Mouse (Mus musculus): ENCODE measurements around the gene Tmcc3. TPM values are rescaled to one million over a fixed set of nuclear protein-coding genes. Genes with fewer than 3 reads are reported as not detected.

Gene Tmcc3
- polyA plus RNA-seq, 1 experiment from 2014 or later = 8.6 TPM

DNA sequence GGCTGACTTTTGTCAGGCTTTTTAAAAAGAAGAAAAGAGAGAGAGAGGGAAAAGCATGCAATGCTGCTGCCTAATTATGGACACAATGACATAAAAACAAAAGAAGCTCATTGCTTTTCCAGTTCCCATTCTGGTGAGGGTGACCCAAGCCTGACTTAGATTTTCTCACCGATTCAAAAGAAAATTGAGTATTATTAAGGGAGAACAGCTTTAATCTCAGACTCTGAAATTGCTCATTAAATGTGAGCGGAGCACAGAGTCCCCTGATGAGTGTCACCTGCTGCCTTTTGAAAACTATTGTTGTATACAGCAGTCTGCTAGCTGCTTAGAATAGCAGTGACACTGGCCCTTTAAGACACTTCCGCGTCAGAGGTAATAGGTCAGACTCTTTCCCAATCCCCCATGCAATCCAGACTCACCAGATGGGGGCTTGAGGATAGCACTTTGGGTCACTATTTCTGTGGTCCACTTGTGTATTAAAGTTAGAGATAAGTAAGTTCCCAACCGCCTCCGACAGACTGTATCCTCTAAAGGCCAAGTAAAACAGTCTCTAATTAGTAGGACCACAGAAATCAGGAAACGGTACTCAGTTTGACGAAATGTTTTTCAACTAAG lies 185.2 kb downstream of the Tmcc3 start:
- no peak for ATAC-seq
- Histone ChIP-seq H3K27me3 (replicated peaks) (no peaks in the 10 kb centered on the region), H3K36me3 (no peaks in the 10 kb centered on the region), H3K9me3 (no peaks in the 10 kb centered on the region), H3K9ac (no peak overlapping the region), H3K4me3 (replicated peaks) (no peak overlapping the region), H3K4me1 (replicated peaks) (peaks cover 16% of the 10 kb centered on the region; the same call in 1 of the 2 replicates), H3K4me2 (replicated peaks) (no peak overlapping the region), H3K27ac (no peak overlapping the region)
- 86% methylated on average over 8 of the region's 8 CpGs for WGBS

DNA sequence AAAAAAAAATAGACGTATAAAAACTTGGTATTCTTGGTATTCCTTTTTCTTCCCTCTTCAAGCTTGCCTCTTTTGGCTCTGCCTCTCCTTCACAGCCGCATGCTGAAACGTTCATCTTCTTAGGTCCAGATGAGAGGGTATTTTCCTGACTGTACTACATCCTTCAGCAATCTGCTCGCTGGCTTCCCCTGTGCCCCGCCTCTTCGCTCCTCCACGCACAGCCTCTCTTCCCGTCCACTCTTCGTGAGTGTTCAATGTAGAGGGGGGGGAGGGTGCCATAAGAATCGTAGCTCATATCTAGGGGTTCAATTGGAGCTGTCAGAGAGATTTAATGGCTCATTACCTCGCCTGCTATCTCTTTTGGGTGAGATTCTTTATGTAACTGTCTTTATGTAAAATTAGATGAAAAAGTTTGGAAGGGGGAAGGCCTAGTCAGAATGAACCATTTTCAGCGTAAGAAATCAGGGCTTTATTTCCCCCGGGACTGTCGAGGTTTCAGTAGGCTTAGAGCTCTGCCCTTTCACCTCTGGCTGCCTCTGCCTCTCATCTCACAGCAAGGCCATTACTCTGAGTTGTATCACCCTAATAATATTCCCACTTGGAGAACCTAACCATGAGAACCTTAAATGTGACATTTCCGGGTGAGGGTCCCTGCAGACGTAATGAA lies 188.6 kb downstream of the Tmcc3 start:
- ATAC-seq = 0 out of 2 replicates have a peak, but pooled peaks have one; percentile 39
- H3K27ac ChIP-seq = 0 out of 2 replicates have a peak overlapping the region, but pooled peaks have one; percentile 40
- no peak overlapping the region for H3K4me2 ChIP-seq (replicated peaks)
- H3K27me3 ChIP-seq (replicated peaks) = no peaks in the 10 kb centered on the region
- H3K9me3 ChIP-seq = no peaks in the 10 kb centered on the region
- 36% methylated on average over 16 of the region's 16 CpGs for WGBS
- H3K9ac ChIP-seq = no peak overlapping the region
- H3K4me1 ChIP-seq (replicated peaks) = peaks cover 8% of the 10 kb centered on the region; the same call in 1 of the 2 replicates
- no peaks in the 10 kb centered on the region for H3K36me3 ChIP-seq
- no peak overlapping the region for H3K4me3 ChIP-seq (replicated peaks)

DNA sequence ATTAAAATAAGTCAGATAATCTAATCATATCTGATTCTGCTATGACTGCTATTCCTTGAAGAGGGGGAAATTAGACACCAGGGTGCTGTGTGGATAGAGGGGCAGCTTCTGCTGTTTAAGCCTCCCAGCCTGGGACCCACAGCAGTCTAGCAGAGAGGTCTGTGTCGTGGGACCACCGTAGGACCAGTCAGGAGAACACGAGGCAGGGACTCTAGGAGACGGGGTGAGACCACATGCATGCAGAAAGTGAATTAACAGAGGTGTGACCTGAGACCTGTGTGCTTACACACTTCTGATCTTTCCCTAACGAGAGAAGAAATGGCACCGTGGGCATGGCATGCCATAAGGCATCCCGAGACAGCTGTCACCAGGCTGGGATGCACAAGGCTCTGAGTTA lies 189.1 kb downstream of the Tmcc3 start:
- H3K4me3 ChIP-seq (replicated peaks) = no peak overlapping the region
- WGBS = 86% methylated on average over 7 of the region's 7 CpGs
- H3K27ac ChIP-seq = no peak overlapping the region
- H3K9ac ChIP-seq = no peak overlapping the region
- H3K36me3 ChIP-seq = no peaks in the 10 kb centered on the region
- ATAC-seq = no peak
- no peak overlapping the region for H3K4me2 ChIP-seq (replicated peaks)
- H3K4me1 ChIP-seq (replicated peaks) = peaks cover 8% of the 10 kb centered on the region; the same call in 1 of the 2 replicates
- H3K27me3 ChIP-seq (replicated peaks) = no peaks in the 10 kb centered on the region
- H3K9me3 ChIP-seq = no peaks in the 10 kb centered on the region

DNA sequence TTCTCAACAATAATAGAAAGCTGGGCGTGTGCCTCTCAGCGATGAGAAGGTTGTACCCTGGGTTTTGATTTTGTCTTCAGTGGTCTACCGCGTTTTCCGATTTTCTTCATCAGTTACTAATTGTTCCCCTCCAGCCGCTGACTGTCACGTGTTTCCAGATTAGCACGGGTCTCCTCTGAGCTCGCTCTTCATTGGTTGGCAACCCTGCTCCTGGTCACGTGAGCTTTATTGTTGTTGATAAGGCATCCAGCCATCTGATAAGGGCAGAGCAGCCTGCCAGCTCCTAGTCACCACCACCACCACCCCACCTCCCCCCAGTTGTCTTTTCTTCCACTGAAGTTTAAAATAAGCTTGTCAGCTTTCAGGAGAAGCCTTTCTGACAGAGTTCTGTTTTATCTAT lies 190.0 kb downstream of the Tmcc3 start:
- no peaks in the 10 kb centered on the region for H3K9me3 ChIP-seq
- no peaks in the 10 kb centered on the region for H3K36me3 ChIP-seq
- H3K4me2 ChIP-seq (replicated peaks) = no peak overlapping the region
- H3K27ac ChIP-seq = no peak overlapping the region
- H3K9ac ChIP-seq = no peak overlapping the region
- ATAC-seq = no peak
- H3K27me3 ChIP-seq (replicated peaks) = no peaks in the 10 kb centered on the region
- H3K4me1 ChIP-seq (replicated peaks) = peaks cover 8% of the 10 kb centered on the region; the same call in 1 of the 2 replicates
- 76% methylated on average over 10 of the region's 10 CpGs for WGBS
- no peak overlapping the region for H3K4me3 ChIP-seq (replicated peaks)

DNA sequence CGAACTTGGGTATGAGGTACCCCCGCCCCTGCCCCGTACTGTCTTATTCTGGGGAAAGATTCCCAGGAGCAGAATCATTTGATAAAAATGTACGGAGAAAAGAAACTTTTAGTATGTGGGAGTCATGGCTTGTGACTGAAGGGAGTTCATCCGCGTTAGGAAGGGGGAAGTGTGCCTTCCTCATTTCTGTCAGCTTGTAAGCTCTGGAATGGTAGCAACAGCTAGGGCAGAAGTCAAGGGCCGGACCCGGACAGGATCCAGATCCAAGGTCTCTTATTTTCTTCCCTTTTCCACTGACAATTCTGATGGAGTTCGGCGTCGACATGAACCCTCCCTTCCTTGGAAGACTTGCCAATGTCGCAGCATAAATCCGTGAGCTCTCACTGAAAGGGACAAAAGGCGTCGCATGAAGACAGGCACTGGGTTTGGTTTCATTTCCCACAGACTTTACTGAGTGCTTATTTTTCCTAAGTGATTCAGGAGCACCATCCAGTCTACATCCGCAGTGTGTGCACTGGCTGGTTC lies 193.6 kb downstream of the Tmcc3 start:
- no peak overlapping the region for H3K4me3 ChIP-seq (replicated peaks)
- no peaks in the 10 kb centered on the region for H3K36me3 ChIP-seq
- H3K4me1 ChIP-seq (replicated peaks) = peaks cover 2% of the 10 kb centered on the region; the same call in 1 of the 2 replicates
- no peaks in the 10 kb centered on the region for H3K27me3 ChIP-seq (replicated peaks)
- WGBS = 74% methylated on average over 16 of the region's 16 CpGs
- no peak overlapping the region for H3K4me2 ChIP-seq (replicated peaks)
- no peaks in the 10 kb centered on the region for H3K9me3 ChIP-seq
- no peak overlapping the region for H3K27ac ChIP-seq
- ATAC-seq = no peak
- no peak overlapping the region for H3K9ac ChIP-seq

DNA sequence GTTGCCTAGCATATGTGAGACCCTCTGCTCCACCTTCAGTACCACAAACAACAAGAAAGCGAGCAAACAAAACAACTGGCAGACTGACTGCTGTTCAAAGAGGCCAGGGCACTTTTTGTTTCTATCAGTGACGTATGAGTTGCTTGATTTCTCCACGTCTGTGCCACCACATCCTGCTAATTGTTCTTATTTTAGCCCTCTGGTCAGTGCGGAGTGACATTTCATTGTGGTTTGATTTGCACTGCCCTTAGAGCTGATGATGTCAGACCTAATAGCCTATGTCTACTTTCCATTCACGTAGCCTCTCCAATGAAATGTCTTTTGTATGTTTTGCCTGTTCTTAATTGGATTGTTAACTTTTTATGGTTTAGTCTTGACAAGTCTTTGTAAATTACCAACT lies 197.1 kb downstream of the Tmcc3 start:
- Histone ChIP-seq H3K4me3 (replicated peaks) (no peak overlapping the region), H3K36me3 (no peaks in the 10 kb centered on the region), H3K27ac (no peak overlapping the region), H3K4me1 (replicated peaks) (0 out of 2 replicates have a peak, but pooled peaks cover under 1% of the 10 kb centered on the region), H3K9ac (no peak overlapping the region), H3K9me3 (no peaks in the 10 kb centered on the region), H3K4me2 (replicated peaks) (no peak overlapping the region), H3K27me3 (replicated peaks) (no peaks in the 10 kb centered on the region)
- ATAC-seq = no peak
- WGBS = 71% methylated on average over 5 of the region's 5 CpGs

DNA sequence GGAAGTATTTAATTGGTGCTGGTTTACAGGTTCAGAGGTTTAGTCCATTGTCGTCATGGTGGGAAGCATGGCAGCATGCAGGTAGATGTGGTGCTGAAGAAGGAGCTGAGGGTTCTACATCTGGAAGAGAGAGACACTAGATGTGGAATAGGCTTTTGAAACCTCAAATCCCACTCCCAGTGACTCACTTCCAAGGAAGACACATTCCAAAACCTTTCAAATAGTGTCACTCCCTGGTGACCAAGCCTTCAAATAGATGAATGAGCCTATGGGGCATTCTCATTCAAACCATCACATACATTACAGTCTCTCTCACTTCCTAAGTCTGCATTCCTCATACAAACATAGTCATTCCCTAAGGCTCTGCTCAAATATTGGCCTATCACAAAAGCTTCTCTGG lies 201.0 kb downstream of the Tmcc3 start:
- ATAC-seq = no peak
- no peaks in the 10 kb centered on the region for H3K27me3 ChIP-seq (replicated peaks)
- no peak overlapping the region for H3K4me3 ChIP-seq (replicated peaks)
- H3K36me3 ChIP-seq = no peaks in the 10 kb centered on the region
- WGBS = 100% methylated on average over 1 of the region's 1 CpGs
- H3K27ac ChIP-seq = no peak overlapping the region
- no peaks in the 10 kb centered on the region for H3K9me3 ChIP-seq
- H3K9ac ChIP-seq = no peak overlapping the region
- 0 out of 2 replicates have a peak, but pooled peaks cover 3% of the 10 kb centered on the region for H3K4me1 ChIP-seq (replicated peaks)
- H3K4me2 ChIP-seq (replicated peaks) = no peak overlapping the region

DNA sequence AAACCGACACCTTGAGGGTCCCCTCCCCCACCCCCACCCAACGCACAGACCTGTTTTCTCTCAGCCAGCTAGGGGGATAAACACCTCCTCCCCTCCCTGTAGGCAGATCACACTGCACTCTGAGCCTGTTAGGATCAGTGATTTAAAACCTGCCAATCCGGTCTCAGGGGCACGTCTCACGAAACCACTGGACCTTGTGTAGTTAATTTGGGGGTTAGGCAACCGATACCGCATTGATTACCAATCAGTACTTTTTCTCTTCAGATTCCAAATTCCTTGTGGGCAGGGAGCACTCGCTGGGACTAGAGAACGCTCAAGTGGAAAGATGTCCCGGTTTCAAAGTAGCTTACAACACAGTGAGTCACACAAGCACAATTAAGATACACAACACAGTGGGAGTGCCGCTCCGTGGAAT lies 202.3 kb downstream of the Tmcc3 start:
- Histone ChIP-seq H3K27ac (no peak overlapping the region), H3K27me3 (replicated peaks) (no peaks in the 10 kb centered on the region), H3K9ac (peak overlapping the region; percentile 78; the same call in 1 of the 2 replicates), H3K9me3 (no peaks in the 10 kb centered on the region), H3K4me1 (replicated peaks) (0 out of 2 replicates have a peak, but pooled peaks cover 3% of the 10 kb centered on the region), H3K4me2 (replicated peaks) (peak overlapping the region; percentile 82), H3K36me3 (no peaks in the 10 kb centered on the region), H3K4me3 (replicated peaks) (peak overlapping the region; percentile 82)
- WGBS = 6% methylated on average over 12 of the region's 12 CpGs
- ATAC-seq = peak; percentile 24; the same call in 1 of the 2 replicates

DNA sequence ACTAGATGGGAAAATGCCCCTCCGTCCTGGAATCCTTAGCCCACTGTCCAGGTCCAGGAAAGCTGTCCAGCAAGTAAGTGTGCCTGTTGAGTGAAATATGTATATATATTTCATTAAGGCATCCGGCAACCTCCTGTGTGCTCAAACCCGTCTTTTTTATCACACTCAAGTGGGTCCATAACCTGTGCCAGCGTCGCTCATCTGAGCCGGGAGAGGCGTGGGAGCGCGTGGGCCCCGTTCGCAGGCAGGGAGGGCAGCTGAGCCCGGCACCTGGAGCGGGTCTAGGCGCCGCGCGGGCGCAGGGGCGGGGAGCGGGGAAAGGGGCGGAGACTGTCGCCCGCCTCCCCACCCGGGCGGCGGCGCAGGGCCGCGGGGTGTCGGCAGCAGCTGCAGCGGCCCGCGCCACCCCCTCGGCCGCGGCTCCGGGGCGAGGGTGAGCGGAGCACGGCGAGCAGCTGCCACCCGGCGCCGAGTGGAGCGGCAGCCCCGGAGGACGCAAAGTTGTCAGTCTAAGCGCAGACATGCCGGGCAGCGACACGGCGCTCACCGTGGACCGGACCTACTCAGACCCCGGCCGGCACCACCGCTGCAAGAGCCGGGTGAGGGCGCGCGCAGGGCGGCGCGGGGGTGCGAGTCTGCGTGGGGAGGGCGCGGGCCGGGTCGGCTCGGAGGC lies 202.9 kb downstream of the Tmcc3 start:
- WGBS = under 1% methylated on average over 71 of the region's 71 CpGs
- H3K27me3 ChIP-seq (replicated peaks) = no peaks in the 10 kb centered on the region
- H3K4me3 ChIP-seq (replicated peaks) = peak overlapping the region; percentile 82
- H3K9me3 ChIP-seq = no peaks in the 10 kb centered on the region
- ATAC-seq = peak; percentile 94
- H3K4me1 ChIP-seq (replicated peaks) = 0 out of 2 replicates have a peak, but pooled peaks cover 3% of the 10 kb centered on the region
- peak overlapping the region; percentile 78 for H3K9ac ChIP-seq
- peak overlapping the region; percentile 74 for H3K27ac ChIP-seq
- peak overlapping the region; percentile 82 for H3K4me2 ChIP-seq (replicated peaks)
- H3K36me3 ChIP-seq = no peaks in the 10 kb centered on the region

DNA sequence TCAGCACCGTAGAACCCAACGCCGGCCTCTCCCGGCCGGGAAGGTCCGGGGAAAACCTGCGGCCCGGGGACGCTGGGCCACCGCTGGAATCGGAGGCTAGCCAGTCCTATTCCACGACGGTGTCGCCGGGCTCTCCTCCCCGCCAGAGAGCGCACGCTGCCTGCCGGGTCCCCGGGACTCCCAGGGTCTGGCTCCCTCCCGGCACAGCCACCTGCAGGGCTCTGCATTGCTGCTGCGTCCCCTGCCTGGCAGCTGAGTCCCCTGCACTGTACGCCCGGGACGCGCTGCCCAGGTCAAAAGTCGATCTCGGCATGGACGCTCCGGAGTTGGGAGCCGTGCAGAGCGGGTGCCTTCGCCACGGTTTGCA lies 203.4 kb downstream of the Tmcc3 start:
- H3K9me3 ChIP-seq = no peaks in the 10 kb centered on the region
- ATAC-seq = peak; percentile 91
- under 1% methylated on average over 34 of the region's 34 CpGs for WGBS
- peak overlapping the region; percentile 82 for H3K4me2 ChIP-seq (replicated peaks)
- H3K27me3 ChIP-seq (replicated peaks) = no peaks in the 10 kb centered on the region
- H3K4me3 ChIP-seq (replicated peaks) = peak overlapping the region; percentile 82
- H3K36me3 ChIP-seq = no peaks in the 10 kb centered on the region
- H3K4me1 ChIP-seq (replicated peaks) = 0 out of 2 replicates have a peak, but pooled peaks cover 7% of the 10 kb centered on the region
- H3K27ac ChIP-seq = peak overlapping the region; percentile 74
- H3K9ac ChIP-seq = peak overlapping the region; percentile 78

DNA sequence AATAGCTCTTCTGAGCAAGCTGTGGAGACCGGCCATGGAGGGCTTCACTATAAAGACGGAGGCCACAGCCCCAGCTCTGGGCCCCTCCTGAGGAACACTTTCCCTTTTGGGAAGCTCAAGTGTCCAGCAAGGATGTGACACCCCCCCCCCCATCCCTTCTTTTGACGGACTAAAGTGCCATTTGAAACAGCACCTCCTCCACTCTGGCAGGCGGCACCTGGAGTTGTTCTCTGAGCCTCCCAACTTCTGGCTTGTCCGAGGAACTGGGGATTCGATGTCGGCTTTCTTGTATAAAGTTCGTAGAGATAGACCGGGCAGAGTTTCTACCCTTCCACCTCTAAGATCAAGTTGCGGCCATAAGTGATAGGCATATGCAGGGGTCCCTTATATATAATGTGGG lies 203.8 kb downstream of the Tmcc3 start:
- ATAC-seq = peak; percentile 4; the same call in 1 of the 2 replicates
- peak overlapping the region; percentile 82 for H3K4me3 ChIP-seq (replicated peaks)
- WGBS = 5% methylated on average over 10 of the region's 10 CpGs
- peak overlapping the region; percentile 78 for H3K9ac ChIP-seq
- H3K27me3 ChIP-seq (replicated peaks) = no peaks in the 10 kb centered on the region
- H3K9me3 ChIP-seq = no peaks in the 10 kb centered on the region
- no peaks in the 10 kb centered on the region for H3K36me3 ChIP-seq
- H3K4me1 ChIP-seq (replicated peaks) = 0 out of 2 replicates have a peak, but pooled peaks cover 8% of the 10 kb centered on the region
- peak overlapping the region; percentile 82 for H3K4me2 ChIP-seq (replicated peaks)
- H3K27ac ChIP-seq = no peak overlapping the region

DNA sequence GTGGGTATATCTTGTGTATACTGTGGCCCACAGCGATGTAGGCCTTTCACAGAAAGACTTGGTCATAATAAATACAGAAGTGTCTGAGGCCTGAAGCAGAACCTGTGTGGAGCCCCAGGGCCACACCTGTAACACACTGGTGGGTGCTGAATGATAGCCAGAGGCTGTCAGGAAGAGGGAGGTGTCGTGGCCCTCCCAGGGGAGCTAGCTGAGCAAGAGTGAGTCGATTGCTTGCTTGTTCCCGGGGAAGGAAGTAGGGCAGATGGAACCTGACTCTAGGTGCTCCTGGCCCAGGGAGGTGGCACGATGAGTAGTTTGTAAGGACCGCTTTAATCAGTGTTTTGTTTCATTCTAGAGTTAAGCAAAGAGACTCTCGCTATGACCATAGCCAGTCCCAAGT lies 208.1 kb downstream of the Tmcc3 start:
- Histone ChIP-seq H3K9me3 (no peaks in the 10 kb centered on the region), H3K27ac (no peak overlapping the region), H3K36me3 (no peaks in the 10 kb centered on the region), H3K4me1 (replicated peaks) (peaks cover 13% of the 10 kb centered on the region), H3K4me2 (replicated peaks) (no peak overlapping the region), H3K4me3 (replicated peaks) (no peak overlapping the region), H3K9ac (no peak overlapping the region), H3K27me3 (replicated peaks) (no peaks in the 10 kb centered on the region)
- ATAC-seq = no peak
- WGBS = 59% methylated on average over 7 of the region's 7 CpGs
